Mouse (Mus musculus) retina, postnatal 1 day (tissue): ENCODE data around the gene Zswim8.
"Not testable (repeated sequence)": the region's sequence is repeated elsewhere in the genome, so short reads cannot be mapped to it uniquely, and the experiment has no call there.

ENCODE experiments used
- DNase-seq: peaks from one replicate; pipeline ENCODE4 v3.0.0-alpha.2; 2012

Zswim8 gene

GRCm38 (mm10) chr14:20694185-20694883 lies 13.0 kb upstream of the Zswim8 start:
- DNase-seq: peak; percentile 4

GRCm38 (mm10) chr14:20694884-20695760 lies 12.2 kb upstream of the Zswim8 start, which contains the start of gene Fut11:
Fut11 (plus strand) TSS chr14:20694968.
- peak; percentile 92 for DNase-seq

- peak; percentile 11 for DNase-seq
Observed at GRCm38 (mm10) chr14:20695761-20696520, 11.4 kb upstream of the Zswim8 start.

- DNase-seq: peak; percentile 59
Observed at GRCm38 (mm10) chr14:20696986-20697385, 10.4 kb upstream of the Zswim8 start.

- DNase-seq: no peak
Observed at GRCm38 (mm10) chr14:20698515-20698914, 8.8 kb upstream of the Zswim8 start.

GRCm38 (mm10) chr14:20700362-20700761 lies 7.0 kb upstream of the Zswim8 start:
- no peak for DNase-seq

GRCm38 (mm10) chr14:20701554-20701953 lies 5.8 kb upstream of the Zswim8 start:
- DNase-seq: no peak

GRCm38 (mm10) chr14:20702096-20702740 lies 5.1 kb upstream of the Zswim8 start:
- DNase-seq: no peak

- DNase-seq: peak; percentile 93
Observed at GRCm38 (mm10) chr14:20702741-20703381, 4.5 kb upstream of the Zswim8 start, which contains the start of gene Chchd1. Chchd1 (plus strand) TSS chr14:20703006.

- not testable (repeated sequence) for DNase-seq
Observed at GRCm38 (mm10) chr14:20703461-20703860, 3.9 kb upstream of the Zswim8 start.

GRCm38 (mm10) chr14:20708239-20708638 lies 887 bp downstream of the Zswim8 start:
- no peak for DNase-seq

GRCm38 (mm10) chr14:20713832-20714231 lies 6.5 kb downstream of the Zswim8 start:
- DNase-seq: no peak

GRCm38 (mm10) chr14:20718443-20718842 lies 11.1 kb downstream of the Zswim8 start:
- DNase-seq: no peak

- no peak for DNase-seq
Observed at GRCm38 (mm10) chr14:20719767-20720166, 12.4 kb downstream of the Zswim8 start.

GRCm38 (mm10) chr14:20721371-20721770 lies 14.0 kb downstream of the Zswim8 start:
- no peak for DNase-seq

- no peak for DNase-seq
Observed at GRCm38 (mm10) chr14:20723006-20723405, 15.7 kb downstream of the Zswim8 start.

- DNase-seq: peak; percentile 67
Observed at GRCm38 (mm10) chr14:20724043-20724442, 16.7 kb downstream of the Zswim8 start.

GRCm38 (mm10) chr14:20725660-20726339 lies 18.4 kb downstream of the Zswim8 start:
- DNase-seq: no peak

GRCm38 (mm10) chr14:20729871-20730270 lies 22.5 kb downstream of the Zswim8 start:
- DNase-seq: no peak

- DNase-seq: no peak
Observed at GRCm38 (mm10) chr14:20730853-20731602, 23.7 kb downstream of the Zswim8 start.
